1 mouse cellular context compared by ENCODE assay signal in the genomic region with DNA sequence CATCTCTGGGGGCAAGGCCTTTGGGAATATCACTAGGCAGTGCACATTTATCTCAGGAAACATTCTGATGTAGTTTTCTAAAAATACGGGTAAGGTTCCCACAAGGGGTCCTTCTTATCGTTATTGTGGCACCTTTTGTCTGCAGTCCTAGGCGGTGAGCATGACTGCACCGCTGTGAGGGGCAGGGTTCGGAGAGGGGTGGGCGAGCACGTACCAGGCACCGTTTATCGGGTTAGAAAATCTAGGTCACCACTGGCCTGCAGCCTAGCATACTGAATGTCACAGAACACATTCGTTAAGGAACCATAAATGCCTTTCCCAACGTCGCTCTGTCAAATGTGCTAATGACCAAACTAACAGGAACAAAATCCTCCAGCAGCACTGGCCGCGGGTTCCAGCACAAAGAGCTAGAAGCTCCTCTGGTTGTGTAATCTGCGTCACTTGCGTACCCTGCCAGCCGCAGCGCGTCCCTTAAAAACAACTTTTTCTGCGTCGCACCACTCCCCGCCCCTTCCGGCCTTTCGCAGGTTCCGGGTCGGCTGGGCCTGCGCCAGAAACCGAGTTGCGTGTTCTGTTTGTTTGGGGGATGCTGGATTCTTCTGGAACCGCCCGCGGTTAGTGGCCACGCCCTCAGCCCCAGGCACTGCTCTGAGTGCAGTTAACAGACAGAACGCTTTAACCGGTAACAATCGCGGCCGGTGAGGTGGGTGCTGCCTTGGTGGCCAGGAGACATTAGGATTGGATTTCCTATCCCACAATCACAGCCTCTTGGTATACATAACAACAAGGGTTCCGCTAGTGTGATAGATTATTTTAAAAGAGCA.
TF ChIP-seq lines count a peak whose summit lies in the region.

Gene Lrrc61 (plus strand): TSS at position 517 of the 824 bp plus-strand sequence.

TF ChIP-seq in CH12.LX, 34 proteins besides CTCF, POLR2A, EP300 and RAD21 (continued from another document):
- no peak for TF ChIP-seq CHD2 (IDR thresholded peaks at IDR 0.05; ENCODE audit: low read length)
- peak; percentile 85 for TF ChIP-seq NRF1 (IDR thresholded peaks at IDR 0.05; ENCODE audit: low read depth, low read length)
- no peak for TF ChIP-seq MXI1 (IDR thresholded peaks at IDR 0.05; ENCODE audit: low read depth, low read length)
- TF ChIP-seq MYC (IDR thresholded peaks at IDR 0.05; ENCODE audit: low read depth, low read length) = no peak
- peak; percentile 96 for TF ChIP-seq ELF1 (IDR thresholded peaks at IDR 0.05; ENCODE audit: low read depth, low read length)
- TF ChIP-seq MEF2A (IDR thresholded peaks at IDR 0.05; ENCODE audit: borderline replicate concordance, low read depth, low read length) = no peak
- no peak for TF ChIP-seq E2F4 (IDR thresholded peaks at IDR 0.05; ENCODE audit: insufficient replicate concordance, low read depth, low read length)
- peak; percentile 75 for TF ChIP-seq SIN3A (IDR thresholded peaks at IDR 0.05; ENCODE audit: low read length)
- no peak for TF ChIP-seq RCOR1 (conservative IDR thresholded peaks at IDR 0.05; ENCODE audit: low read depth, low read length)
- TF ChIP-seq MAFK (IDR thresholded peaks at IDR 0.05; ENCODE audit: insufficient replicate concordance, low read length) = no peak
- no peak for TF ChIP-seq ETS1 (conservative IDR thresholded peaks at IDR 0.05; ENCODE audit: low read depth, low read length)
- TF ChIP-seq TBP (conservative IDR thresholded peaks at IDR 0.05; ENCODE audit: low read depth, low read length) = peak; percentile 80
- TF ChIP-seq JUN (IDR thresholded peaks at IDR 0.05; ENCODE audit: insufficient read depth, low read depth, low read length) = no peak
